24 mouse cellular contexts compared by ENCODE assay signal in genomic region chr2:132279978-132280377, GRCm38 (mm10). TPM values are rescaled to one million over a fixed set of nuclear protein-coding genes. Genes with fewer than 3 reads are reported as not detected.
DNase-seq lines count a peak whose midpoint lies in the region; ATAC-seq and TF ChIP-seq lines count a peak whose summit lies in the region.
"Had no signal": no experiment of that assay in that cellular context is flagged by ENCODE, and none has a peak within 500 bp of the region (broad histone marks: within the 10 kb centered on the region; RNA-seq: fewer than 3 reads in every experiment).

No protein-coding gene starts in this region.

- 67% methylated on average over 4 of the region's 4 CpGs for WGBS in heart, postnatal 0 days
- WGBS in liver, adult 2 months, result 41% methylated on average over 4 of the region's 4 CpGs

- in situ Hi-C loops in CH12.LX (cut with MboI; ENCODE audit: low pct_ligation_motif_present, low pct_unique_long_range_greater_than_20kb, low sequenced_read_pairs), result no loop called here

- no peak for ATAC-seq in heart, postnatal 0 days (ENCODE audit: insufficient read depth, low read depth)
- ATAC-seq: forebrain, embryonic 16.5 days; hindbrain, embryonic 16.5 days had no signal

- TF ChIP-seq CTCF in gastrocnemius, adult 2 months (IDR thresholded peaks at IDR 0.05), result no peak
- no peak for TF ChIP-seq CTCF in heart, postnatal 0 days (IDR thresholded peaks at IDR 0.05; ENCODE audit: low read depth)
- TF ChIP-seq CTCF in liver, adult 2 months (IDR thresholded peaks at IDR 0.05; ENCODE audit: low read depth, low read length), result no peak
- TF ChIP-seq CTCF in CH12.LX (conservative IDR thresholded peaks at IDR 0.05 in 1 of 2, IDR thresholded peaks at IDR 0.05 in 1 of 2; ENCODE audit: low read depth in 2 of 2, low read length in 2 of 2), result no peak

- H3K79me2 ChIP-seq in liver, adult 2 months (ENCODE audit: control insufficient read depth, insufficient read depth, low read length), result peaks cover 33% of the 10 kb centered on the region
- peaks cover 12% of the 10 kb centered on the region for H3K79me2 ChIP-seq in CH12.LX (replicated peaks; ENCODE audit: control insufficient read depth, extremely low read depth, insufficient read depth, poor library complexity, severe bottlenecking)

- TF ChIP-seq RAD21 in CH12.LX (IDR thresholded peaks at IDR 0.05; ENCODE audit: low read depth, low read length), result no peak

- no peak for TF ChIP-seq POLR2A in liver, adult 2 months (IDR thresholded peaks at IDR 0.05; ENCODE audit: extremely low read depth, insufficient read depth, low read length)
- TF ChIP-seq POLR2A in CH12.LX (IDR thresholded peaks at IDR 0.05; ENCODE audit: low read depth, low read length), result no peak

- intact Hi-C loops in gastrocnemius, adult 2 months (cut with DNase I), result no loop called here

- no peak overlapping the region for H3K4me2 ChIP-seq in heart, postnatal 0 days (ENCODE audit: low read depth, low read length)
- no peak overlapping the region for H3K4me2 ChIP-seq in CH12.LX (ENCODE audit: insufficient read depth, low read depth, poor library complexity, severe bottlenecking)
- H3K4me2 ChIP-seq: heart, embryonic 13.5 days; liver, embryonic 15.5 days; lung, embryonic 15.5 days had no signal

- no peak overlapping the region for H3K4me3 ChIP-seq in gastrocnemius, adult 2 months
- H3K4me3 ChIP-seq in heart, postnatal 0 days (ENCODE audit: low read depth, low read length), result no peak overlapping the region
- H3K4me3 ChIP-seq in liver, adult 2 months (ENCODE audit: insufficient read depth, low read depth, low read length), result no peak overlapping the region
- H3K4me3 ChIP-seq in CH12.LX (replicated peaks in 1 of 3; ENCODE audit: low read depth in 2 of 3, low read length in 2 of 3, poor library complexity in 1 of 3), result no peak overlapping the region
- H3K4me3 ChIP-seq: erythroblast, embryonic 14.5 days; heart, embryonic 13.5 days; liver, embryonic 15.5 days; lung, embryonic 15.5 days had no signal

- no peak overlapping the region for H3K9ac ChIP-seq in heart, postnatal 0 days (replicated peaks; ENCODE audit: low read depth, low read length)
- no peak overlapping the region for H3K9ac ChIP-seq in liver, adult 2 months (ENCODE audit: low read depth, low read length)
- H3K9ac ChIP-seq in CH12.LX (ENCODE audit: insufficient read depth, low read depth), result no peak overlapping the region; the same call in 1 of the 2 replicates
- H3K9ac ChIP-seq: heart, embryonic 13.5 days; liver, embryonic 15.5 days; lung, embryonic 15.5 days had no signal

- dilution Hi-C loops in CH12.LX (cut with MboI; ENCODE audit: extremely low pct_ligation_motif_present, extremely low pct_unique_long_range_greater_than_20kb, low sequenced_read_pairs), result no loop called here

- no peaks in the 10 kb centered on the region for H3K9me3 ChIP-seq in heart, postnatal 0 days (replicated peaks; ENCODE audit: control insufficient read depth, low read length)
- no peaks in the 10 kb centered on the region for H3K9me3 ChIP-seq in CH12.LX (replicated peaks; ENCODE audit: low read length)
- H3K9me3 ChIP-seq: heart, embryonic 13.5 days; liver, embryonic 15.5 days; lung, embryonic 15.5 days; megakaryocyte, embryonic 14.5 days had no signal

- peak overlapping the region; percentile 87 for H3K27ac ChIP-seq in gastrocnemius, adult 2 months
- peak overlapping the region; percentile 52; the same call in 1 of the 2 replicates for H3K27ac ChIP-seq in heart, postnatal 0 days (ENCODE audit: low read depth)
- peak overlapping the region; percentile 79 for H3K27ac ChIP-seq in liver, adult 2 months (replicated peaks; ENCODE audit: insufficient read depth, low read depth, low read length)
- H3K27ac ChIP-seq in CH12.LX (ENCODE audit: insufficient read depth, low read depth), result no peak overlapping the region
- H3K27ac ChIP-seq: heart, embryonic 13.5 days; kidney, postnatal 0 days; liver, embryonic 15.5 days; lung, embryonic 15.5 days had no signal

- H3K27me3 ChIP-seq in heart, postnatal 0 days (ENCODE audit: control insufficient read depth, insufficient read depth, low read length), result no peaks in the 10 kb centered on the region
- no peaks in the 10 kb centered on the region for H3K27me3 ChIP-seq in liver, adult 2 months (ENCODE audit: control insufficient read depth, insufficient read depth, low read length)
- no peaks in the 10 kb centered on the region for H3K27me3 ChIP-seq in CH12.LX (replicated peaks)
- H3K27me3 ChIP-seq: heart, embryonic 13.5 days; liver, embryonic 15.5 days; lung, embryonic 15.5 days; megakaryocyte, embryonic 14.5 days had no signal

- peak; percentile 47 for DNase-seq in gastrocnemius, adult 2 months
- no peak for DNase-seq in gastrocnemius, postnatal 4 days (ENCODE audit: low spot score in 2 of 2)
- no peak for DNase-seq in heart, postnatal 0 days (ENCODE audit: low spot score)
- DNase-seq in heart, postnatal 4 days, result no peak
- no peak for DNase-seq in liver, adult 2 months (ENCODE audit: extremely low read depth, low read depth, low spot score)
- DNase-seq in liver, result no peak
- DNase-seq in CH12.LX (ENCODE audit: extremely low read depth), result no peak
- DNase-seq in spleen, adult 18-20 months, result no peak
- DNase-seq: adrenal gland, postnatal 25 days; cerebellum, adult 18-20 months; kidney, adult 2 months; layer of hippocampus, postnatal 36 days; left cerebral cortex, postnatal 4 days; lung, postnatal 4 days; midbrain, embryonic 14.5 days; thymus, postnatal 14 days had no signal

- 0 out of 2 replicates have a peak, but pooled peaks cover 7% of the 10 kb centered on the region for H3K36me3 ChIP-seq in heart, postnatal 0 days (replicated peaks; ENCODE audit: control insufficient read depth, insufficient read depth, low read length)
- H3K36me3 ChIP-seq in liver, adult 2 months (ENCODE audit: control insufficient read depth, insufficient read depth, low read length), result no peaks in the 10 kb centered on the region
- peaks cover 0 to 26% of the 10 kb centered on the region in 2 experiments for H3K36me3 ChIP-seq in CH12.LX (replicated peaks in 1 of 2; ENCODE audit: control insufficient read depth in 1 of 2, insufficient read depth in 1 of 2, low read length in 1 of 2)
- H3K36me3 ChIP-seq: lung, embryonic 15.5 days had no signal

- no peak for TF ChIP-seq EP300 in heart, postnatal 0 days (IDR thresholded peaks at IDR 0.05; ENCODE audit: low read depth)
- TF ChIP-seq EP300 in CH12.LX (IDR thresholded peaks at IDR 0.05; ENCODE audit: low read length), result no peak

- H3K4me1 ChIP-seq in heart, postnatal 0 days (ENCODE audit: control insufficient read depth, insufficient read depth), result peaks cover 47% of the 10 kb centered on the region
- H3K4me1 ChIP-seq in liver, adult 2 months (ENCODE audit: control insufficient read depth, insufficient read depth, low read length), result peaks cover 38% of the 10 kb centered on the region
- peaks cover 26 to 73% of the 10 kb centered on the region in 2 experiments for H3K4me1 ChIP-seq in CH12.LX (ENCODE audit: control insufficient read depth in 1 of 2, insufficient read depth in 2 of 2)

TF ChIP-seq in CH12.LX, 34 proteins besides CTCF, POLR2A, EP300 and RAD21:
- no peak for TF ChIP-seq MAZ (IDR thresholded peaks at IDR 0.05; ENCODE audit: low read depth, low read length)
- 0 out of 2 replicates have a peak, but pooled peaks have one; percentile 8 for TF ChIP-seq ZNF384 (IDR thresholded peaks at IDR 0.05; ENCODE audit: low read depth, low read length)

RNA-seq across cellular contexts. Expression of gene Cds2, which starts 17.0 kb away (rescaled TPM):
- 10 to 100 TPM; 13.0 to 17.7 TPM for total RNA-seq in gastrocnemius, adult 2 months (2021)
- 10 to 100 TPM; 29.9 to 39.3 TPM for total RNA-seq in gastrocnemius, postnatal 4 days (2021)
- total RNA-seq in heart, postnatal 0 days (2014; rRNA removed; ENCODE audit: low replicate concordance), result 61.5 and 74.0 TPM in 2 replicates
- polyA plus RNA-seq in heart, postnatal 0 days (2015; fragmentation: Nextera tagmentation; extraction: Ambion mirVana), result 22.6 and 26.7 TPM in 2 replicates
- 10 to 100 TPM; 63.9 to 73.8 TPM for total RNA-seq in heart, postnatal 4 days (2021)
- 48.1 and 63.4 TPM in 2 replicates for total RNA-seq in liver, adult 2 months (2014; rRNA removed)
- 41.6 and 43.8 TPM in 2 replicates for polyA plus RNA-seq in liver, adult 2 months (2012; rRNA removed)
- total RNA-seq in CH12.LX (2012; rRNA removed), result 18.7 and 20.3 TPM in 2 replicates
- total RNA-seq in CH12.LX (2014; rRNA removed), result 15.9 and 21.2 TPM in 2 replicates
- 26.0 and 38.9 TPM in 2 replicates for polyA plus RNA-seq in CH12.LX (2012; ENCODE audit: insufficient read length, low read depth)

RNA-seq across cellular contexts. Expression of gene Pcna, which starts 26.9 kb away (rescaled TPM):
- 10 to 100 TPM; 19.0 to 22.9 TPM for total RNA-seq in gastrocnemius, adult 2 months (2021)
- 10 to 100 TPM; 91.8 to 92.0 TPM for total RNA-seq in gastrocnemius, postnatal 4 days (2021)
- total RNA-seq in heart, postnatal 0 days (2014; rRNA removed; ENCODE audit: low replicate concordance), result 142 and 167 TPM in 2 replicates
- polyA plus RNA-seq in heart, postnatal 0 days (2015; fragmentation: Nextera tagmentation; extraction: Ambion mirVana), result 74.8 and 82.4 TPM in 2 replicates
- 100 to 1,000 TPM; 182 to 184 TPM for total RNA-seq in heart, postnatal 4 days (2021)
- total RNA-seq in liver, adult 2 months (2014; rRNA removed), result 39.0 and 47.1 TPM in 2 replicates
- 20.6 and 22.5 TPM in 2 replicates for polyA plus RNA-seq in liver, adult 2 months (2012; rRNA removed)
- total RNA-seq in CH12.LX (2012; rRNA removed) (354 and 466 TPM in 2 replicates), CH12.LX (2014; rRNA removed) (839 and 915 TPM in 2 replicates)
- polyA plus RNA-seq in CH12.LX (2012; ENCODE audit: insufficient read length, low read depth), result 550 and 554 TPM in 2 replicates

RNA-seq across cellular contexts. Expression of gene Tmem230, which starts 32.4 kb away (rescaled TPM):
- total RNA-seq in gastrocnemius, adult 2 months (2021), result 10 to 100 TPM; 23.2 to 28.1 TPM
- 10 to 100 TPM; 23.0 to 25.1 TPM for total RNA-seq in gastrocnemius, postnatal 4 days (2021)
- 32.5 and 46.1 TPM in 2 replicates for total RNA-seq in heart, postnatal 0 days (2014; rRNA removed; ENCODE audit: low replicate concordance)
- 37.1 and 41.8 TPM in 2 replicates for polyA plus RNA-seq in heart, postnatal 0 days (2015; fragmentation: Nextera tagmentation; extraction: Ambion mirVana)
- total RNA-seq in heart, postnatal 4 days (2021), result 10 to 100 TPM; 22.6 to 24.4 TPM
- 14.8 and 23.0 TPM in 2 replicates for total RNA-seq in liver, adult 2 months (2014; rRNA removed)
- 35.2 and 76.3 TPM in 2 replicates for polyA plus RNA-seq in liver, adult 2 months (2012; rRNA removed)
- total RNA-seq in CH12.LX (2012; rRNA removed) (20.3 and 27.7 TPM in 2 replicates), CH12.LX (2014; rRNA removed) (34.7 and 35.2 TPM in 2 replicates)
- 28.9 and 38.2 TPM in 2 replicates for polyA plus RNA-seq in CH12.LX (2012; ENCODE audit: insufficient read length, low read depth)
